Mouse (Mus musculus) MEL (cell line): Measurements from ENCODE around the gene Ntrk3. TPM values are rescaled to one million over a fixed set of nuclear protein-coding genes. Genes with fewer than 3 reads are reported as not detected.

Experiments
- DNase-seq: peaks from one replicate; pipeline ENCODE4 v3.0.0; 2011; ENCODE audit warnings: low read depth, low spot score
- H3K27ac ChIP-seq: 2 replicates; pipeline ENCODE4 v1.5.1; 2012; ENCODE audit warnings: low read depth, mild to moderate bottlenecking, control low read depth, low read length, moderate library complexity; ENCODE audit not compliant: control insufficient read depth
- H3K27me3 ChIP-seq, 2 experiments: fragments of 150-350 bp in 1 of 2; sonication (generic) in 1 of 2; 2 replicates each; pipeline ENCODE4 v1.6.1; 2012; ENCODE audit warnings: low read length in 2 of 2, mild to moderate bottlenecking in 2 of 2, improper control_type of control experiment in 1 of 2, moderate library complexity in 1 of 2; ENCODE audit not compliant: insufficient read depth in 2 of 2, control insufficient read depth in 1 of 2
- H3K36me3 ChIP-seq, 2 experiments: 2 replicates each; pipeline ENCODE4 v1.6.1; 2012 to 2014; ENCODE audit warnings: low read length in 2 of 2, improper control_type of control experiment in 1 of 2, inconsistent platforms in 1 of 2, mild to moderate bottlenecking in 1 of 2; ENCODE audit not compliant: insufficient read depth in 2 of 2, control insufficient read depth in 1 of 2
- H3K4me1 ChIP-seq, 2 experiments: fragments of 150-350 bp in 1 of 2; sonication (generic) in 1 of 2; 2 replicates each; pipeline ENCODE4 v1.6.1; 2012; ENCODE audit warnings: low read length in 2 of 2, improper control_type of control experiment in 1 of 2, mild to moderate bottlenecking in 1 of 2; ENCODE audit not compliant: insufficient read depth in 2 of 2, control insufficient read depth in 1 of 2
- H3K4me3 ChIP-seq, 2 experiments: fragments of 150-350 bp in 1 of 2; sonication (generic) in 1 of 2; 2 replicates each; pipeline ENCODE4 v1.5.1; 2012; ENCODE audit warnings: low read depth in 2 of 2, low read length in 2 of 2, mild to moderate bottlenecking in 2 of 2, moderate library complexity in 2 of 2, control low read depth in 1 of 2, improper control_type of control experiment in 1 of 2; ENCODE audit not compliant: control insufficient read depth in 1 of 2, insufficient read depth in 1 of 2
- H3K79me2 ChIP-seq: 2 replicates; pipeline ENCODE4 v1.6.1; 2012; ENCODE audit warnings: mild to moderate bottlenecking, low read length, moderate library complexity; ENCODE audit not compliant: control insufficient read depth, poor library complexity, insufficient read depth
- H3K9ac ChIP-seq: 2 replicates; pipeline ENCODE4 v1.6.1; 2012; ENCODE audit warnings: low read depth, mild to moderate bottlenecking, control low read depth, low read length, moderate library complexity; ENCODE audit not compliant: control insufficient read depth, poor library complexity, severe bottlenecking
- H3K9me3 ChIP-seq: fragments of 150-350 bp; sonication (generic); replicated peaks from 2 replicates; pipeline ENCODE4 v1.6.1; 2012; ENCODE audit warnings: mild to moderate bottlenecking, low read length, improper control_type of control experiment, moderate library complexity; ENCODE audit not compliant: insufficient read depth
- CHD2 ChIP-seq: IDR thresholded peaks from 2 replicates; pipeline ENCODE4 v1.6.1; 2011; ENCODE audit warnings: low read length, improper control_type of control experiment
- CTCF ChIP-seq, 3 experiments: IDR thresholded peaks in 2 of 3; conservative IDR thresholded peaks in 1 of 3; 2 replicates each; pipeline ENCODE4 v1.5.1; 2011 to 2012; ENCODE audit warnings: low read length in 3 of 3, low read depth in 2 of 3, mild to moderate bottlenecking in 2 of 3, improper control_type of control experiment in 1 of 3, inconsistent platforms in 1 of 3, mixed read lengths in 1 of 3, moderate library complexity in 1 of 3; ENCODE audit not compliant: control insufficient read depth in 1 of 3, insufficient read depth in 1 of 3, poor library complexity in 1 of 3, severe bottlenecking in 1 of 3
- E2F4 ChIP-seq: IDR thresholded peaks from 2 replicates; pipeline ENCODE4 v1.6.1; 2011; ENCODE audit warnings: low read depth, low read length, improper control_type of control experiment, borderline replicate concordance
- ELF1 ChIP-seq: IDR thresholded peaks from 2 replicates; pipeline ENCODE4 v1.6.1; 2014; ENCODE audit warnings: low read depth, mild to moderate bottlenecking, inconsistent platforms, low read length, improper control_type of control experiment, moderate library complexity
- EP300 ChIP-seq, 2 experiments: IDR thresholded peaks; 2 replicates each; pipeline ENCODE4 v1.6.1; 2011; ENCODE audit warnings: improper control_type of control experiment in 2 of 2, low read length in 2 of 2, low read depth in 1 of 2, mild to moderate bottlenecking in 1 of 2
- ETS1 ChIP-seq: IDR thresholded peaks from 2 replicates; pipeline ENCODE4 v1.6.1; 2012; ENCODE audit warnings: low read depth, mild to moderate bottlenecking, inconsistent platforms, low read length, improper control_type of control experiment, moderate library complexity
- GABPA ChIP-seq: IDR thresholded peaks from 2 replicates; pipeline ENCODE4 v1.6.1; 2012; ENCODE audit warnings: low read depth, mild to moderate bottlenecking, inconsistent platforms, low read length, improper control_type of control experiment, moderate library complexity
- HCFC1 ChIP-seq: IDR thresholded peaks from 2 replicates; pipeline ENCODE4 v1.6.1; 2012; ENCODE audit warnings: low read depth, mild to moderate bottlenecking, inconsistent platforms, low read length, improper control_type of control experiment, moderate library complexity
- KAT2A ChIP-seq: conservative IDR thresholded peaks from 2 replicates; pipeline ENCODE4 v1.6.1; 2012; ENCODE audit warnings: low read depth, low read length, improper control_type of control experiment, inconsistent platforms
- MXI1 ChIP-seq: IDR thresholded peaks from 2 replicates; pipeline ENCODE4 v1.6.1; 2011; ENCODE audit warnings: mild to moderate bottlenecking, low read depth, low read length, improper control_type of control experiment
- NELFE ChIP-seq: IDR thresholded peaks from 2 replicates; pipeline ENCODE4 v1.6.1; 2011; ENCODE audit warnings: low read depth, low read length, improper control_type of control experiment
- NRF1 ChIP-seq: IDR thresholded peaks from 2 replicates; pipeline ENCODE4 v1.6.1; 2014; ENCODE audit warnings: low read depth, mild to moderate bottlenecking, inconsistent platforms, low read length, improper control_type of control experiment, moderate library complexity; ENCODE audit not compliant: poor library complexity, insufficient read depth, severe bottlenecking
- POLR2A ChIP-seq, 2 experiments: IDR thresholded peaks; 2 replicates each; pipeline ENCODE4 v1.6.1; 2011 to 2012; ENCODE audit warnings: low read length in 2 of 2, mild to moderate bottlenecking in 2 of 2, control low read depth in 1 of 2, improper control_type of control experiment in 1 of 2, low read depth in 1 of 2, moderate library complexity in 1 of 2; ENCODE audit not compliant: control insufficient read depth in 1 of 2, insufficient read depth in 1 of 2, poor library complexity in 1 of 2
- POLR2AphosphoS2 ChIP-seq: IDR thresholded peaks from 2 replicates; pipeline ENCODE4 v1.6.1; 2011; ENCODE audit warnings: low read length, improper control_type of control experiment
- RAD21 ChIP-seq: IDR thresholded peaks from 2 replicates; pipeline ENCODE4 v1.6.1; 2011; ENCODE audit warnings: mild to moderate bottlenecking, low read depth, low read length, improper control_type of control experiment
- RCOR1 ChIP-seq: IDR thresholded peaks from 2 replicates; pipeline ENCODE4 v1.6.1; 2012; ENCODE audit warnings: low read depth, mild to moderate bottlenecking, inconsistent platforms, low read length, improper control_type of control experiment
- SIN3A ChIP-seq: IDR thresholded peaks from 2 replicates; pipeline ENCODE4 v1.6.1; 2012; ENCODE audit warnings: low read length, improper control_type of control experiment, inconsistent platforms
- TAL1 ChIP-seq: IDR thresholded peaks from 2 replicates; pipeline ENCODE4 v1.6.1; 2012; ENCODE audit warnings: mild to moderate bottlenecking, inconsistent platforms, low read length, moderate library complexity, mixed read lengths
- TBP ChIP-seq: IDR thresholded peaks from 2 replicates; pipeline ENCODE4 v1.8.0; 2011; ENCODE audit warnings: low read depth, low read length, improper control_type of control experiment
- USF1 ChIP-seq: IDR thresholded peaks from 2 replicates; pipeline ENCODE4 v1.6.1; 2014; ENCODE audit warnings: low read depth, mild to moderate bottlenecking, inconsistent platforms, low read length, improper control_type of control experiment, moderate library complexity
- ZKSCAN1 ChIP-seq: IDR thresholded peaks from 2 replicates; pipeline ENCODE4 v1.6.1; 2012; ENCODE audit warnings: low read depth, mild to moderate bottlenecking, inconsistent platforms, low read length, improper control_type of control experiment, moderate library complexity
- ZMIZ1 ChIP-seq: IDR thresholded peaks from 2 replicates; pipeline ENCODE4 v1.6.1; 2012; ENCODE audit warnings: low read depth, mild to moderate bottlenecking, inconsistent platforms, low read length, improper control_type of control experiment, moderate library complexity
- polyA plus RNA-seq, 2 experiments: library from polyadenylated mRNA; stranded (reverse) in 1 of 2; unstranded in 1 of 2; fragments of >175 nt in 1 of 2; fragments of >200 nt in 1 of 2; gene quantifications; 2 replicates each; pipeline versions ENCODE4 v1.2.1 to v1.2.4; 2012; ENCODE audit warnings: low replicate concordance in 2 of 2, low read depth in 1 of 2; ENCODE audit not compliant: insufficient read length in 2 of 2, insufficient read depth in 1 of 2, missing spikeins in 1 of 2
- total RNA-seq: library from RNA; depleted of rRNA; stranded (reverse); fragments of 300-350 nt; gene quantifications from 2 replicates; pipeline ENCODE4 v1.2.3, GENCODE M21; 2012

Gene Ntrk3
- total and polyA plus RNA-seq, 3 experiments = 0.04 TPM; not detected in 2

GRCm38 (mm10) chr7:78297290-78297689 lies 440.5 kb downstream of the Ntrk3 start:
- Histone ChIP-seq H3K9ac (no peak overlapping the region), H3K79me2 (no peaks in the 10 kb centered on the region), H3K4me1 (no peaks in the 10 kb centered on the region), H3K9me3 (no peaks in the 10 kb centered on the region), H3K36me3 (no peaks in the 10 kb centered on the region), H3K27ac (no peak overlapping the region), H3K4me3 (no peak overlapping the region), H3K27me3 (no peaks in the 10 kb centered on the region)
- no peak for DNase-seq
- no peak for TF ChIP-seq MXI1
- TF ChIP-seq ELF1 = no peak
- TF ChIP-seq RAD21 = no peak
- TF ChIP-seq POLR2AphosphoS2 = no peak

- Histone ChIP-seq H3K9ac (no peak overlapping the region), H3K4me1 (no peaks in the 10 kb centered on the region), H3K36me3 (no peaks in the 10 kb centered on the region), H3K9me3 (no peaks in the 10 kb centered on the region), H3K4me3 (no peak overlapping the region)
- TF ChIP-seq USF1 (no peak), CHD2 (no peak)
- TF ChIP-seq, all 39 proteins: peak for 0
- Histone ChIP-seq H3K27me3 (no peaks in the 10 kb centered on the region), H3K27ac (no peak overlapping the region), H3K79me2 (no peaks in the 10 kb centered on the region)
- DNase-seq = no peak
Observed at GRCm38 (mm10) chr7:78294322-78294721, 443.5 kb downstream of the Ntrk3 start.

- Histone ChIP-seq H3K36me3 (no peaks in the 10 kb centered on the region), H3K27me3 (no peaks in the 10 kb centered on the region), H3K9me3 (no peaks in the 10 kb centered on the region), H3K79me2 (no peaks in the 10 kb centered on the region), H3K4me1 (no peaks in the 10 kb centered on the region), H3K27ac (no peak overlapping the region), H3K9ac (no peak overlapping the region), H3K4me3 (no peak overlapping the region)
- no peak for DNase-seq
- no peak for TF ChIP-seq ETS1
- TF ChIP-seq RAD21 = no peak
- no peak for TF ChIP-seq GABPA
- TF ChIP-seq E2F4 = no peak
- no peak for TF ChIP-seq USF1
- no peak for TF ChIP-seq RCOR1
- no peak for TF ChIP-seq HCFC1
- TF ChIP-seq KAT2A = no peak
- TF ChIP-seq NRF1 = no peak
- TF ChIP-seq CTCF (IDR thresholded peaks at IDR 0.05 in 2 of 3, conservative IDR thresholded peaks at IDR 0.05 in 1 of 3; ENCODE audit: control insufficient read depth in 1 of 3, insufficient read depth in 1 of 3, low read depth in 2 of 3, low read length in 3 of 3, poor library complexity in 1 of 3, severe bottlenecking in 1 of 3) = no peak
- TF ChIP-seq TBP = no peak
- no peak for TF ChIP-seq ZKSCAN1
- no peak for TF ChIP-seq SIN3A
- no peak for TF ChIP-seq ZMIZ1
- TF ChIP-seq EP300 (IDR thresholded peaks at IDR 0.05; ENCODE audit: low read depth in 1 of 2, low read length in 2 of 2) = no peak
- no peak for TF ChIP-seq TAL1
- no peak for TF ChIP-seq POLR2A (IDR thresholded peaks at IDR 0.05; ENCODE audit: control insufficient read depth in 1 of 2, insufficient read depth in 1 of 2, low read depth in 1 of 2, low read length in 2 of 2, poor library complexity in 1 of 2)
- TF ChIP-seq NELFE = no peak
Observed at GRCm38 (mm10) chr7:78290186-78290585, 447.6 kb downstream of the Ntrk3 start.
